Mouse (Mus musculus): ENCODE results near the gene Kcna2.

DNA sequence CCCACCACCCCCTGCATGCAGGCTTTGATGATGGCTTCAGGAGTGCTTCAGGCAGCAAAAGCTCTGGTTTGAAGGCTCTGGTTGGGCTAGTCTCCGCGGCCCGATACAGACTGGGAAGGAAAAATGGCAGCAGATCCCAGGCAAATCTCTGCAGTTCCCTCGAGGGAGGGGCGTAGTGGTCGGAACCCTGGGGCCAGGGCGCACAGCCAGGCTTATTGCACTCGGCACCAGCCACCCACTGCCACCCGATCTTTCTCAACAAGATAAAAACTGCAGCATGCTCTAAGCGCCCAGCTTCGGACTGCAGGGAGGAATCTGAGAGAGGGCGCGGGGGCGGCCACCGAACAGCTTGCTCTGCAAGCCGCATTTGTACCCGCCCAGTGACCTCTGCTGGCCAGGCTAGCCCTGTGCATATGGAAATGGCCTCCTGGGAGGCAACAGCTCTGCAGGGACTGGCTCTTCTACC is 58.9 kb downstream of the Kcna2 start:
- TF ChIP-seq GATA1 (IDR thresholded peaks at IDR 0.05; ENCODE audit: low read length) (no peak), TAL1 (IDR thresholded peaks at IDR 0.05; ENCODE audit: low read length) (no peak)
